In genomic region chr2:13271165-13271957, GRCm38 (mm10) we compare ENCODE assay signal across 7 mouse cellular contexts. TPM values are rescaled to one million over a fixed set of nuclear protein-coding genes. Genes with fewer than 3 reads are reported as not detected.
DNase-seq lines count a peak whose midpoint lies in the region; ATAC-seq lines count a peak whose summit lies in the region.

Gene Rsu1, minus strand, starts transcription at chr2:13271415.

- peak within 1 kb of the TSS; percentile 75 for H3K4me2 ChIP-seq in embryonic facial prominence, embryonic 11.5 days (ENCODE audit: low read depth, low read length)
- H3K4me2 ChIP-seq in midbrain, embryonic 13.5 days (replicated peaks) = peak within 1 kb of the TSS; percentile 76

- H3K27me3 ChIP-seq in embryonic facial prominence, embryonic 11.5 days (ENCODE audit: control insufficient read depth, insufficient read depth, low read length) = no peaks in the 10 kb centered on the region
- H3K27me3 ChIP-seq in limb, embryonic 10.5 days (ENCODE audit: low read depth, poor library complexity, severe bottlenecking) = no peaks in the 10 kb centered on the region
- no peaks in the 10 kb centered on the region for H3K27me3 ChIP-seq in midbrain, embryonic 13.5 days

- peak within 1 kb of the TSS; percentile 64 for H3K9ac ChIP-seq in embryonic facial prominence, embryonic 11.5 days (replicated peaks; ENCODE audit: low read length)
- peak within 1 kb of the TSS; percentile 73 for H3K9ac ChIP-seq in midbrain, embryonic 13.5 days (replicated peaks)

- H3K27ac ChIP-seq in embryonic facial prominence, embryonic 11.5 days (replicated peaks; ENCODE audit: low read depth, low read length) = no peak within 1 kb of the TSS
- peak within 1 kb of the TSS; percentile 92 for H3K27ac ChIP-seq in limb, embryonic 10.5 days
- H3K27ac ChIP-seq in midbrain, embryonic 13.5 days = no peak within 1 kb of the TSS

- ATAC-seq in embryonic facial prominence, embryonic 11.5 days (replicated peaks; ENCODE audit: insufficient number of reproducible peaks, low FRiP score, low TSS enrichment, low read depth) = peak; percentile 99
- peak; percentile 88 for ATAC-seq in granulocyte monocyte progenitor cell, adult 5-6 weeks (replicated peaks; ENCODE audit: poor library complexity, severe bottlenecking)
- peak; percentile 99 for ATAC-seq in midbrain, embryonic 13.5 days

- DNase-seq in adrenal gland, postnatal 14 days = peak; percentile 96
- DNase-seq in embryonic facial prominence, embryonic 11.5 days (ENCODE audit: low spot score) = peak; percentile 99
- peak; percentile 99 for DNase-seq in kidney, adult 11 months
- peak; percentile 93 for DNase-seq in limb, embryonic 10.5 days (ENCODE audit: low spot score)
- peak; percentile 88 for DNase-seq in spleen, adult 12 weeks (ENCODE audit: low spot score)

- no peaks in the 10 kb centered on the region for H3K36me3 ChIP-seq in embryonic facial prominence, embryonic 11.5 days (replicated peaks; ENCODE audit: control insufficient read depth, insufficient read depth, low read depth, low read length)
- H3K36me3 ChIP-seq in limb, embryonic 10.5 days = no peaks in the 10 kb centered on the region
- no peaks in the 10 kb centered on the region for H3K36me3 ChIP-seq in midbrain, embryonic 13.5 days

- under 1% methylated on average over 37 of the region's 37 CpGs for WGBS in embryonic facial prominence, embryonic 11.5 days
- WGBS in limb, embryonic 10.5 days = 1% methylated on average over 37 of the region's 37 CpGs
- WGBS in midbrain, embryonic 13.5 days = under 1% methylated on average over 37 of the region's 37 CpGs

- H3K4me1 ChIP-seq in embryonic facial prominence, embryonic 11.5 days (ENCODE audit: control insufficient read depth, insufficient read depth, low read length) = no peaks in the 10 kb centered on the region
- H3K4me1 ChIP-seq in limb, embryonic 10.5 days = peaks cover 13% of the 10 kb centered on the region
- H3K4me1 ChIP-seq in midbrain, embryonic 13.5 days (replicated peaks) = peaks cover 9% of the 10 kb centered on the region

- no peaks in the 10 kb centered on the region for H3K9me3 ChIP-seq in embryonic facial prominence, embryonic 11.5 days (replicated peaks; ENCODE audit: control insufficient read depth, low read length)
- H3K9me3 ChIP-seq in limb, embryonic 10.5 days (replicated peaks) = no peaks in the 10 kb centered on the region
- no peaks in the 10 kb centered on the region for H3K9me3 ChIP-seq in midbrain, embryonic 13.5 days

- H3K4me3 ChIP-seq in embryonic facial prominence, embryonic 11.5 days (ENCODE audit: low read depth, low read length) = peak within 1 kb of the TSS; percentile 53
- peak within 1 kb of the TSS; percentile 66 for H3K4me3 ChIP-seq in limb, embryonic 10.5 days
- H3K4me3 ChIP-seq in midbrain, embryonic 13.5 days (replicated peaks) = peak within 1 kb of the TSS; percentile 64

RNA-seq across cellular contexts. Expression of gene Rsu1, which starts in this region (rescaled TPM):
- total RNA-seq in adrenal gland, postnatal 14 days (2021) = 70.3 and 84.0 TPM in 2 replicates
- 105 and 107 TPM in 2 replicates for polyA plus RNA-seq in embryonic facial prominence, embryonic 11.5 days (2014; fragmentation: Nextera tagmentation; extraction: Ambion mirVana)
- 114 and 115 TPM in 2 replicates for total RNA-seq in granulocyte monocyte progenitor cell, adult 5-6 weeks (2014; fragmentation: Nextera tagmentation)
- 149 and 155 TPM in 2 replicates for total RNA-seq in granulocyte monocyte progenitor cell, adult 5-6 weeks (2017)
- polyA plus RNA-seq in limb, embryonic 10.5 days (2016; fragmentation: Nextera tagmentation; extraction: Ambion mirVana) = 67.9 and 79.1 TPM in 2 replicates
- polyA plus RNA-seq in midbrain, embryonic 13.5 days (2015; fragmentation: Nextera tagmentation; extraction: Ambion mirVana) = 49.0 and 50.8 TPM in 2 replicates
